Mouse (Mus musculus): ENCODE results near the gene Glrx2.

GRCm38 (mm10) chr1:143681108-143681507, 35.0 kb upstream of the Glrx2 start:
- TF ChIP-seq CTCF (IDR thresholded peaks at IDR 0.05; ENCODE audit: extremely low read depth, insufficient read depth, insufficient read length, insufficient replicate concordance) (no peak), POLR2A (IDR thresholded peaks at IDR 0.05; ENCODE audit: low read depth, low read length) (no peak)
